Mouse (Mus musculus) mature B cell (primary cell): Measurements from ENCODE around the gene Gm9045.
"Not testable (repeated sequence)": the region's sequence is repeated elsewhere in the genome, so short reads cannot be mapped to it uniquely, and the experiment has no call there.

Experiments used
- in situ Hi-C: fragments of 300-500 bp; cut with MboI; formaldehyde crosslinking; loops from 2 replicates; pipeline ENCODE4 v1.14.3; 2019

Gm9045 gene

GRCm38 (mm10) chr10:118337731-118338130 lies at the start of gene Gm9045:
TSS of gene Gm9045 (minus strand) at chr10:118337831.
- in situ Hi-C loops, result not testable (repeated sequence)

DNA sequence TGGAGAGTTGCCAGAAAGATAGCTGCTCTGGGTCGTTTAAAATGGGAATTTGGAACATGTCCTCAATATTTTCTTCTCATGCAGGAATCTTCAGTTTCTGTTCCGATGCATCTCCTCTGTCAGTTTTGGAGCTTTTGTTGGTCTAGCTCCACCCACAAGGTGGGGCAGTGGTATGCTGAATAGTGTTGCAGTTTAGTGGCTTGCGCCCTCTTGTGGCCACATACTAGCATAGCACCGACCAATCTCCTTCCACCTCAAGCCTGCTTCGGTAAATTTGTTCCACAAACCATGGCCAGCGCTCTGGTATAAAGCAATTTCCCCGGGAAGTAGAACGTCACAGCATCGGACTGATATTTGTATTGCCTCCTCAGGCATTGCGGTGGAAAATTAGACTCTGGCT lies 32.8 kb upstream of the Gm9045 start:
- in situ Hi-C loops, result no loop called here

GRCm38 (mm10) chr10:118369518-118369917 lies 31.9 kb upstream of the Gm9045 start:
- in situ Hi-C loops, result no loop called here

DNA sequence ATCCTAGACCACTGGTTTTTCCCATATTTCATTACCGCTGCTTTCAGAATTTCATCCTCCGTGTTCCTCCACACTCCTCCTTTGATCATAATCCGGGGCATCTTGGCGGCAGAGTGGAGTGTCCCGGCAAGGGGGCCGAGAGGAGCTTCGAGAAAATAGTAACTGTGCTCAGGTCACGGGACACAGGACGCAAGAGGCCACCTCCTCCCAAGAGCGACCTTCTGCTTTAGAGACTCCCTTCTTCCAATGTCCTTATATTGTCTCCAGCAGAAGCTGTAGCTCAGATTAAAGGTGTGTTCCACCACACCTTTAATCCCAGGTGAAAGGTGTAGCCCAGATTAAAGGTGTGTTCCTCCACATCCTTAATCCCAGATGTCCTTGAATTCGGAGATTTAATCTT lies 16.4 kb upstream of the Gm9045 start, which contains the start of gene Gm9049:
Gene Gm9049, minus strand, starts transcription at position 101 of the 400 bp plus-strand sequence.
- in situ Hi-C loops, result not testable (repeated sequence)

GRCm38 (mm10) chr10:118348579-118348978 lies 10.9 kb upstream of the Gm9045 start, which contains the start of gene Gm9048:
TSS of gene Gm9048 (minus strand) at chr10:118348679.
- in situ Hi-C loops, result not testable (repeated sequence)

DNA sequence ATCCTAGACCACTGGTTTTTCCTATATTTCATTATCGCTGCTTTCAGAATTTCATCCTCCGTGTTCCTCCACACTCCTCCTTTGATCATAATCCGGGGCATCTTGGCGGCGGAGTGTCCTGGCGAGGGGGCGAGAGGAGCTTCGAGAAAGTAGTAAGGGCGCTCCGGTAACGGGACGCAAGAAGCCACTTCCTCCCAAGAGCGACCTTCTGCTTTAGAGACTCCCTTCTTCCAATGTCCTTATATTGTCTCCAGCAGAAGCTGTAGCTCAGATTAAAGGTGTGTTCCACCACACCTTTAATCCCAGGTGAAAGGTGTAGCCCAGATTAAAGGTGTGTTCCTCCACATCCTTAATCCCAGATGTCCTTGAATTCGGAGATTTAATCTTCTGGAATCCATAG lies 5.5 kb upstream of the Gm9045 start, which contains the start of gene Gm9046:
Gene Gm9046, minus strand, starts transcription at position 101 of the 400 bp plus-strand sequence.
- in situ Hi-C loops, result not testable (repeated sequence)

DNA sequence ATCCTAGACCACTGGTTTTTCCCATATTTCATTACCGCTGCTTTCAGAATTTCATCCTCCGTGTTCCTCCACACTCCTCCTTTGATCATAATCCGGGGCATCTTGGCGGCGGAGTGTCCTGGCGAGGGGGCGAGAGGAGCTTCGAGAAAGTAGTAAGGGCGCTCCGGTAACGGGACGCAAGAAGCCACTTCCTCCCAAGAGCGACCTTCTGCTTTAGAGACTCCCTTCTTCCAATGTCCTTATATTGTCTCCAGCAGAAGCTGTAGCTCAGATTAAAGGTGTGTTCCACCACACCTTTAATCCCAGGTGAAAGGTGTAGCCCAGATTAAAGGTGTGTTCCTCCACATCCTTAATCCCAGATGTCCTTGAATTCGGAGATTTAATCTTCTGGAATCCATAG lies 5.3 kb downstream of the Gm9045 start, which contains the start of gene Gm9044:
Gene Gm9044, minus strand, starts transcription at position 101 of the 400 bp plus-strand sequence.
- in situ Hi-C loops, result not testable (repeated sequence)

GRCm38 (mm10) chr10:118326869-118327268 lies 10.8 kb downstream of the Gm9045 start, which contains the start of gene Gm9040:
TSS of gene Gm9040 (minus strand) at chr10:118326969.
- in situ Hi-C loops, result not testable (repeated sequence)

- in situ Hi-C loops, result no loop called here
Measured at GRCm38 (mm10) chr10:118319024-118319423, 18.6 kb downstream of the Gm9045 start.

DNA sequence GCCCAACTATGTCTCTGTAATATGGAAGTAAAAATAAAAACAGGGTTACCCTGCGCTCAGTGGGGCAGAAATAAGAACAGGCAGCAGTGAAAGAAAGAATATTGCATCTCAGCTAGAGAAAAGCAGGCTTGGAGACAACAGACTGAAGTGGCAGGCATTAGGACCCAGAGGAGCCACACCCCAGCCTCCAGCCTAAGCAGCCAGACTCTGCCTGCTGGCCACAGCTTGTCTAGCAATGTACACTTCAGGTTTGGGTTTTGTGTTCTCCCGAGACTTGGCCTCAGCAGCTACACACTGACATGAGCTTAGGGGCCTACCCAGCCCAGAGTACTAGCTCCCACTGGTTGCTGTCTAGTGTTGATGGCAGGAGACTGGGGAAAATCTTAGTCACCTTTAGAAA lies 35.5 kb downstream of the Gm9045 start:
- in situ Hi-C loops, result not testable (repeated sequence)

DNA sequence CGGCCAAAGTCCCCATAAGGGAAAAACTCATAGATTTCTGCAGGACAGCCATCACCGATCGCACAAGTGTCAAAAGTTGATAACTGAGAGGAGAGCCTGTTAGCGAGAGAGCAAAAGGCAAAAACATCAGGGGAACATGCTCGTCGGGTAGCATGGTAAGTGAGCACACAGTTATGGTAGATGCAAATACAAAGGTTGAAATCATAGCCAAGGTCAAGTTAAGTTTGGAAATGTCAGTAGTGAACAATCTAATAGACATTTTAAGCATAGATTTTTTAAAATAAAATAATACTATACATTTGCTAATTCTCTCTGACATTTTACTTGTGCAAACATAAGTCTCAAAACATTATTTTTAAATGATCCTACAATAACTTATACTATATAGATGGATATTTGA lies 42.7 kb downstream of the Gm9045 start, which contains the start of gene Iltifb:
Gene Iltifb, minus strand, starts transcription at position 101 of the 400 bp plus-strand sequence.
- in situ Hi-C loops, result no loop called here
